Mouse (Mus musculus): ENCODE results near the gene Hoxb1. TPM values are rescaled to one million over a fixed set of nuclear protein-coding genes. Genes with fewer than 3 reads are reported as not detected.
A peak's percentile ranks its signal among the peaks of the same experiment; 100 is the strongest.

Gene Hoxb1
- polyA plus RNA-seq, 1 experiment from 2014 or later: 0.30 TPM

DNA sequence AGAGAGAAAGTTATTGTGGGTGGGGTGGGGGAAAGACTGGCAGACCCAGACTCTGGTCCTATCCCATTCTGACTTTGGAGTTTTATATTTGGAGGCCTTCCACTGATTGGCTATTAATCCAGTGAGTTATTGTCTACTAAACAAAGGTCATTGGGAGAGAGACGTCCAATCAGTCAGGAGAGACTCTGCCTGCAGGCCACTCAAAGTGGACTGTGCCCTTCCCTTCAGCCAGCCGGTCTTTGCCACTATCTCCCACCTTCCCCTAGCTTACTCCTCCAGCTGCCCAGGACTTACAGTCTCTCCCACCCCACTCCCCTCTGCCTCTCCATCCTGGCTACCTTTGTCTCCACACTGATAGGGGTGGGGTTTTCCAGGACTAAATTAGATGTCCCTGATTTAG lies 29.0 kb upstream of the Hoxb1 start:
- H3K4me1 ChIP-seq (replicated peaks): peaks cover 44% of the 10 kb centered on the region
- H3K9ac ChIP-seq: peak overlapping the region; percentile 99
- 3% methylated on average over 2 of the region's 2 CpGs for WGBS
- ATAC-seq (ENCODE audit: low FRiP score): no peak
- peak overlapping the region; percentile 57 for H3K4me3 ChIP-seq
- peak overlapping the region; percentile 83 for H3K4me2 ChIP-seq
- H3K9me3 ChIP-seq: no peaks in the 10 kb centered on the region
- peaks cover 95% of the 10 kb centered on the region for H3K27me3 ChIP-seq
- no peaks in the 10 kb centered on the region; the same call in 1 of the 2 replicates for H3K36me3 ChIP-seq
- peak overlapping the region; percentile 100 for H3K27ac ChIP-seq

- 1% methylated on average over 6 of the region's 6 CpGs for WGBS
- H3K27me3 ChIP-seq: peaks cover 95% of the 10 kb centered on the region
- no peak for ATAC-seq (ENCODE audit: low FRiP score)
- H3K36me3 ChIP-seq: no peaks in the 10 kb centered on the region; the same call in 1 of the 2 replicates
- H3K9ac ChIP-seq: peak overlapping the region; percentile 99
- H3K4me2 ChIP-seq: peak overlapping the region; percentile 83
- peaks cover 42% of the 10 kb centered on the region for H3K4me1 ChIP-seq (replicated peaks)
- peak overlapping the region; percentile 100 for H3K27ac ChIP-seq
- H3K9me3 ChIP-seq: no peaks in the 10 kb centered on the region
- peak overlapping the region; percentile 57 for H3K4me3 ChIP-seq
Measured at GRCm38 (mm10) chr11:96337026-96337425, 28.5 kb upstream of the Hoxb1 start.

DNA sequence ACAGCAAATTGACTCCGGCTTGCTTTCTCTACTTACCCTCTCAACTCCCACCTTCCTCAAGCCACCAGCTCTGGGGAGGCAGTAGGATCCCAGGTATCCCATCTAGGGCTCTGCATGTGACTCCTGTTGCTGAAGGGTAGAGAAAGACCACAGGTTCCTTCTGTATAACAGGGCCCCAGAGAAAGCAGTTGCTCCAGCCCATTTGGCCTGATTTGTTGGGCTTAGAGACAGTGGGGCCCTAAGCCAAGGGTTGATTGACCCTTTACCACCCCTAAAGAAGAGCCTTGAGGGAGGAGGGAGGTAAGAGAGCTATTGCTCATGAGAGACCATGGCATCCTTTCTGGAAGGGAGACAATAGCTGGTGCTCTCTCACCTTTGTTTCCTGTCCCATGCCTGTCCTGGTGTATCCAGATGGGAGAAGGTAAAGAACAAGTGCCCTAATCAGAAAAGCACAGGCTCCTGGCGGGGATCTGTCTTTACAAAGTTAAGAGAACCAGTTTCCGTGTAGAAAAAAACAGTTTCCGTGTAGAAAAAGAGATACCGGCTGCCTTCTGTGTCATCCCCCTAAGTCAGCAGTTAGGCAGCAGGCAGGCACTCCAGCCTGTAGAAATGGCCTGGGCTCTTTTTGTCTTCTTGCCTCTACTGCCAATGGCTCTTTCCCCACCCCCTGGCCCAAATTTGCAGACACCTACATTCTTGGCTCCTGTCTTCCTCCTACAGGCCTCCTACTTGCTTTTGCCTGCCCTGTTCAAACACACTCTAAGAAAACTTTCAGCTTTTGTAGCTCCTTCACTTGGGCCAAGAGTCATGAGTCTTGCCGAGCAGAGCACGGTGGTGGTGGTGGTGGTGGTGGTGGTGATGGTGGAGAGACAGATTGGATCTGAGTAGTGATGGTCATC lies 26.3 kb upstream of the Hoxb1 start:
- peak overlapping the region; percentile 100 for H3K27ac ChIP-seq
- WGBS: 16% methylated on average over 7 of the region's 7 CpGs
- H3K4me2 ChIP-seq: peak overlapping the region; percentile 83
- ATAC-seq (ENCODE audit: low FRiP score): no peak
- peak overlapping the region; percentile 99 for H3K9ac ChIP-seq
- peaks cover 1% of the 10 kb centered on the region; the same call in 1 of the 2 replicates for H3K36me3 ChIP-seq
- H3K4me1 ChIP-seq (replicated peaks): peaks cover 55% of the 10 kb centered on the region
- peak overlapping the region; percentile 57 for H3K4me3 ChIP-seq
- H3K27me3 ChIP-seq: peaks cover 84% of the 10 kb centered on the region
- H3K9me3 ChIP-seq: no peaks in the 10 kb centered on the region

DNA sequence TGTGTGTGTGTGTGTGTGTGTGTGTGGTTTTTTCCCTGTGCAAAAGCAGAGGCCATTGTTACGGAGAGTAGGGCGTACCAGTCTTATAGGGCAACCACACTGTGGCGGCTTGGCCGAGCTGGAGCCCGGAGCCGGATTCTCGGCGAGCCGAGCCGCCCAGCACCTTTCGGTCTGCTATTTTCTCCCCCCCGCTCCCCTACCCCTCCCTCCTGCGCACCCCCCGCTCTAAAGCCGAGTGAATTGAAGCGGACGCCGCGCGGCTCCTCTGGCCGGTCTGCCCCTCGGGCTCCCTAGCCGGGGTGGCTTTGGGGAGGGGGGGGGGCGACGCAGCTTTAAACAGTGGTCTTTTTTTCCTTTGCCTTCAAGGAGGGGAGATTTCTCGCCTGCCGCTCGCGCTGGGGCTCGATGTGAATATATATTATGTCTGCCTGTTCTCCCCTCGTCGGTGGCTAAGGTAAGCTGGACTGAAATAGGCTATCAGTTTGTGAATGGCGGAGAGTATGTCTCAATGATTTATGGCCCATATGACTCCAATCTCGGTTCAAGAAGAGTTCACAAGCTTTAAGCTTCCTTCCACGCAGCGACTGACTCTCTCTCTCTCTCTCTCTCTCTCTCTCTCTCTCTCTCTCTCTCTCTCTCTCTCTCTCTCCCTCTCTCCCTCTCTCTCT lies 24.7 kb upstream of the Hoxb1 start:
- ATAC-seq (ENCODE audit: low FRiP score): peak; percentile 57
- under 1% methylated on average over 26 of the region's 36 CpGs for WGBS
- H3K4me1 ChIP-seq (replicated peaks): peaks cover 63% of the 10 kb centered on the region
- H3K4me3 ChIP-seq: peak overlapping the region; percentile 57
- H3K27ac ChIP-seq: peak overlapping the region; percentile 100
- H3K36me3 ChIP-seq: peaks cover 9% of the 10 kb centered on the region
- H3K4me2 ChIP-seq: peak overlapping the region; percentile 83
- H3K27me3 ChIP-seq: peaks cover 78% of the 10 kb centered on the region
- peak overlapping the region; percentile 99 for H3K9ac ChIP-seq
- no peaks in the 10 kb centered on the region for H3K9me3 ChIP-seq

- H3K27me3 ChIP-seq: peaks cover 76% of the 10 kb centered on the region
Measured at GRCm38 (mm10) chr11:96341701-96342575, 23.6 kb upstream of the Hoxb1 start.

DNA sequence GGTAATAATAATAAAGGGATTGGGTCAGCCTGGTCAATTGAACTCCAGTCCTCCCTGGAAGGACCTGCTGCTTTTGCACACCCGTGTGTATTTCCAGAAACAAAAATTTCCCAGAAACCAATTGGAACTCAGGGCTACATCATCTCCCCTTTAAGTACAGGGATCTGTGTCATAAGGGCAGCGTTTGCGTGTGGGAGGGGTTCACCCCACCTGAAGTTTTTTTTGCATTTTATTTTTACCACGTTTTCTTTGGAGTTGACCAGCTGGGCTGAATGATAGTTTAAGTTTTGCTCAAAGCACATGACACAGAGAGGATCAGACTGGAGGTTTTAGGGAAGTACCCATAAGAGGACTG lies 23.0 kb upstream of the Hoxb1 start:
- peaks cover 13% of the 10 kb centered on the region for H3K36me3 ChIP-seq
- no peaks in the 10 kb centered on the region for H3K9me3 ChIP-seq
- ATAC-seq (ENCODE audit: low FRiP score): no peak
- peak overlapping the region; percentile 57 for H3K4me3 ChIP-seq
- H3K4me1 ChIP-seq (replicated peaks): peaks cover 67% of the 10 kb centered on the region
- peak overlapping the region; percentile 100 for H3K27ac ChIP-seq
- under 1% methylated on average over 4 of the region's 4 CpGs for WGBS
- H3K9ac ChIP-seq: peak overlapping the region; percentile 99
- peak overlapping the region; percentile 83 for H3K4me2 ChIP-seq
- peaks cover 73% of the 10 kb centered on the region for H3K27me3 ChIP-seq

More at GRCm38 (mm10) chr11:96341701-96342575, 23.6 kb upstream of the Hoxb1 start:
- Histone ChIP-seq H3K9me3 (no peaks in the 10 kb centered on the region), H3K36me3 (peaks cover 13% of the 10 kb centered on the region), H3K9ac (peak overlapping the region; percentile 99), H3K27ac (peak overlapping the region; percentile 100), H3K4me2 (peak overlapping the region; percentile 83), H3K4me1 (replicated peaks) (peaks cover 64% of the 10 kb centered on the region), H3K4me3 (peak overlapping the region; percentile 57)
- WGBS: under 1% methylated on average over 40 of the region's 40 CpGs
- ATAC-seq (ENCODE audit: low FRiP score): no peak

GRCm38 (mm10) chr11:96343206-96343745 lies 22.3 kb upstream of the Hoxb1 start:
- Histone ChIP-seq H3K4me2 (peak overlapping the region; percentile 83), H3K27me3 (peaks cover 69% of the 10 kb centered on the region), H3K27ac (peak overlapping the region; percentile 100), H3K4me1 (replicated peaks) (peaks cover 69% of the 10 kb centered on the region), H3K36me3 (peaks cover 13% of the 10 kb centered on the region), H3K9ac (peak overlapping the region; percentile 99), H3K4me3 (peak overlapping the region; percentile 57), H3K9me3 (no peaks in the 10 kb centered on the region)
- 10% methylated on average over 2 of the region's 2 CpGs for WGBS
- ATAC-seq (ENCODE audit: low FRiP score): no peak

DNA sequence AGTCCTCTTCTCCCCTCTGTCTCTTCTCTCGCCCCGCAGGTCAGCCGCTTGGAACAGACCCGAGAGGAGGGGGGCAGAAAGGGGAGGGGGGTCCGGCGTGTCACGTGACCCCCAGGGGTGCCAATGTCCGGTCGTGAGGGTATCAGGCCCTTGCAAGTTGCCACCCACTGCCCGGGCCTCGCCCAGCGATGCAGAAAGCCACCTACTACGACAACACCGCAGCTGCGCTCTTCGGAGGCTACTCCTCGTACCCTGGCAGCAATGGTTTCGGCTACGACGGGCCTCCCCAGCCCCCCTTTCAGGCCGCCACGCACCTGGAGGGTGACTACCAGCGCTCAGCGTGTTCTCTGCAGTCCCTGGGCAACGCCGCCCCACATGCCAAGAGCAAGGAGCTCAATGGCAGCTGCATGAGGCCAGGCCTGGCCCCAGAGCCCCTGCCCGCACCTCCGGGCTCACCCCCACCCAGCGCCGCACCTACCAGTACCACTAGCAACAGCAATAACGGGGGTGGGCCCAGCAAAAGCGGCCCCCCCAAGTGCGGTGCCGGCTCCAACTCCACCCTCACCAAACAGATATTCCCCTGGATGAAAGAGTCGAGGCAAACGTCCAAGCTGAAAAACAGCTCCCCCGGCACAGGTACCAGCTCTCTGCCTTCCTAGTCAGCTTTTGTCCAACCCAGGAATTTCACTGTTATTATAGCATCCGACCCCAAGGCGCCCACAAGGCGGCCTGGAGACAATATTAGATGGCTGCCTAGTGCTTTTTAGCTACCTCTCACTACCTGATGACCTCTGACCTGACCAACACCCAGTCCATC lies 21.3 kb upstream of the Hoxb1 start:
- Histone ChIP-seq H3K27ac (peak overlapping the region; percentile 100), H3K9ac (peak overlapping the region; percentile 99), H3K4me3 (peak overlapping the region; percentile 57), H3K9me3 (no peaks in the 10 kb centered on the region), H3K4me2 (peak overlapping the region; percentile 83), H3K4me1 (replicated peaks) (peaks cover 69% of the 10 kb centered on the region), H3K27me3 (peaks cover 62% of the 10 kb centered on the region), H3K36me3 (peaks cover 13% of the 10 kb centered on the region)
- ATAC-seq (ENCODE audit: low FRiP score): no peak
- WGBS: 3% methylated on average over 39 of the region's 40 CpGs

DNA sequence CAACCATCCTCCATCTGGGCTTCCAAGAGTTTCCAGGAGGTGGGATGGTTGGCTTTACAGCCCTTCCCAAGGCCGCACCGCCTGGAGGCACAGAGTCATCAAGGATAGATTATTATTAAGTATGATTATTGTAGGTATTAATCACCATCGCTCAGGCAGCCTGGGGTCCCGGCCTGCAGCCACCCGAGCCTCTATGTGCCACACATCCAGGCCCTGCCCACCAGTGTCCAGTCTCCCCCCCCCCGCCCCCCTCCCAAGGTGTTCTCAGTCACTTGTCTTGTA lies 20.7 kb upstream of the Hoxb1 start:
- peaks cover 70% of the 10 kb centered on the region for H3K4me1 ChIP-seq (replicated peaks)
- WGBS: 0% methylated on average over 6 of the region's 6 CpGs
- H3K9ac ChIP-seq: peak overlapping the region; percentile 99
- no peak for ATAC-seq (ENCODE audit: low FRiP score)
- H3K4me2 ChIP-seq: peak overlapping the region; percentile 83
- no peaks in the 10 kb centered on the region for H3K9me3 ChIP-seq
- peak overlapping the region; percentile 57 for H3K4me3 ChIP-seq
- H3K36me3 ChIP-seq: peaks cover 13% of the 10 kb centered on the region
- peak overlapping the region; percentile 100 for H3K27ac ChIP-seq
- peaks cover 62% of the 10 kb centered on the region for H3K27me3 ChIP-seq

- Histone ChIP-seq H3K4me2 (peak overlapping the region; percentile 83), H3K4me3 (peak overlapping the region; percentile 57), H3K27ac (peak overlapping the region; percentile 100), H3K4me1 (replicated peaks) (peaks cover 70% of the 10 kb centered on the region), H3K9me3 (no peaks in the 10 kb centered on the region), H3K27me3 (peaks cover 62% of the 10 kb centered on the region), H3K36me3 (peaks cover 13% of the 10 kb centered on the region), H3K9ac (peak overlapping the region; percentile 99)
- ATAC-seq (ENCODE audit: low FRiP score): no peak
- under 1% methylated on average over 35 of the region's 56 CpGs for WGBS
Measured at GRCm38 (mm10) chr11:96345220-96345892, 20.2 kb upstream of the Hoxb1 start.
